Mouse (Mus musculus): ENCODE measurements around the gene Hmg20b. TPM values are rescaled to one million over a fixed set of nuclear protein-coding genes. Genes with fewer than 3 reads are reported as not detected.

Hmg20b gene
- polyA plus RNA-seq, 1 experiment = 66.4 TPM

- H3K27me3 ChIP-seq (replicated peaks; ENCODE audit: control insufficient read depth, insufficient read depth, low read length) = no peaks in the 10 kb centered on the region
- DNase-seq = peak; percentile 27
- TF ChIP-seq POLR2A (IDR thresholded peaks at IDR 0.05; ENCODE audit: low read depth, low read length) (no peak), CTCF (conservative IDR thresholded peaks at IDR 0.05; ENCODE audit: insufficient read depth, insufficient read length, low read depth, low read length) (no peak)
- WGBS = 71% methylated on average over 9 of the region's 9 CpGs
- no peak overlapping the region for H3K27ac ChIP-seq (ENCODE audit: insufficient read depth, low read depth, low read length)
- H3K36me3 ChIP-seq (ENCODE audit: control insufficient read depth, insufficient read depth, low read length) = no peaks in the 10 kb centered on the region
- peaks cover 19% of the 10 kb centered on the region for H3K4me1 ChIP-seq (ENCODE audit: control insufficient read depth, insufficient read depth, low read length)
- no peak overlapping the region for H3K4me3 ChIP-seq (ENCODE audit: insufficient read depth, low read depth, low read length)
These were observed 4.6 kb upstream of the Hmg20b start for GRCm38 (mm10) chr10:81354738-81355477.

GRCm38 (mm10) chr10:81351678-81352291, 1.5 kb upstream of the Hmg20b start:
- TF ChIP-seq CTCF (conservative IDR thresholded peaks at IDR 0.05; ENCODE audit: insufficient read depth, insufficient read length, low read depth, low read length) = no peak
- TF ChIP-seq POLR2A (IDR thresholded peaks at IDR 0.05; ENCODE audit: low read depth, low read length) = no peak
- Histone ChIP-seq H3K4me3 (ENCODE audit: insufficient read depth, low read depth, low read length) (no peak overlapping the region), H3K4me1 (ENCODE audit: control insufficient read depth, insufficient read depth, low read length) (peaks cover 17% of the 10 kb centered on the region), H3K27me3 (replicated peaks; ENCODE audit: control insufficient read depth, insufficient read depth, low read length) (no peaks in the 10 kb centered on the region), H3K36me3 (ENCODE audit: control insufficient read depth, insufficient read depth, low read length) (no peaks in the 10 kb centered on the region), H3K27ac (ENCODE audit: insufficient read depth, low read depth, low read length) (no peak overlapping the region)
- 36% methylated on average over 9 of the region's 9 CpGs for WGBS
- no peak for DNase-seq

GRCm38 (mm10) chr10:81349961-81350350, 324 bp downstream of the Hmg20b start:
- Histone ChIP-seq H3K4me3 (ENCODE audit: insufficient read depth, low read depth, low read length) (peak overlapping the region; percentile 95), H3K27me3 (replicated peaks; ENCODE audit: control insufficient read depth, insufficient read depth, low read length) (no peaks in the 10 kb centered on the region), H3K36me3 (ENCODE audit: control insufficient read depth, insufficient read depth, low read length) (no peaks in the 10 kb centered on the region), H3K4me1 (ENCODE audit: control insufficient read depth, insufficient read depth, low read length) (peaks cover 10% of the 10 kb centered on the region; the same call in 1 of the 2 replicates), H3K27ac (ENCODE audit: insufficient read depth, low read depth, low read length) (peak overlapping the region; percentile 62)
- under 1% methylated on average over 29 of the region's 29 CpGs for WGBS
- no peak for DNase-seq
- no peak for TF ChIP-seq CTCF (conservative IDR thresholded peaks at IDR 0.05; ENCODE audit: insufficient read depth, insufficient read length, low read depth, low read length)
- no peak for TF ChIP-seq POLR2A (IDR thresholded peaks at IDR 0.05; ENCODE audit: low read depth, low read length)

- TF ChIP-seq CTCF (conservative IDR thresholded peaks at IDR 0.05; ENCODE audit: insufficient read depth, insufficient read length, low read depth, low read length) (no peak), POLR2A (IDR thresholded peaks at IDR 0.05; ENCODE audit: low read depth, low read length) (no peak)
- 9% methylated on average over 12 of the region's 12 CpGs for WGBS
- Histone ChIP-seq H3K36me3 (ENCODE audit: control insufficient read depth, insufficient read depth, low read length) (no peaks in the 10 kb centered on the region), H3K4me3 (ENCODE audit: insufficient read depth, low read depth, low read length) (peak overlapping the region; percentile 95), H3K4me1 (ENCODE audit: control insufficient read depth, insufficient read depth, low read length) (peaks cover 10% of the 10 kb centered on the region; the same call in 1 of the 2 replicates), H3K27me3 (replicated peaks; ENCODE audit: control insufficient read depth, insufficient read depth, low read length) (no peaks in the 10 kb centered on the region), H3K27ac (ENCODE audit: insufficient read depth, low read depth, low read length) (no peak overlapping the region)
- DNase-seq = peak; percentile 82
These were observed 1.1 kb downstream of the Hmg20b start for GRCm38 (mm10) chr10:81349146-81349545.

GRCm38 (mm10) chr10:81346453-81347067, 3.7 kb downstream of the Hmg20b start:
- peak; percentile 87 for DNase-seq
- no peaks in the 10 kb centered on the region for H3K27me3 ChIP-seq (replicated peaks; ENCODE audit: control insufficient read depth, insufficient read depth, low read length)
- TF ChIP-seq POLR2A (IDR thresholded peaks at IDR 0.05; ENCODE audit: low read depth, low read length) (peak; percentile 39), CTCF (conservative IDR thresholded peaks at IDR 0.05; ENCODE audit: insufficient read depth, insufficient read length, low read depth, low read length) (no peak; the same call in 1 of the 2 replicates)
- WGBS = 22% methylated on average over 55 of the region's 55 CpGs
- H3K4me1 ChIP-seq (ENCODE audit: control insufficient read depth, insufficient read depth, low read length) = peaks cover 10% of the 10 kb centered on the region; the same call in 1 of the 2 replicates
- 0 out of 2 replicates have a peak overlapping the region, but pooled peaks have one; percentile 6 for H3K27ac ChIP-seq (ENCODE audit: insufficient read depth, low read depth, low read length)
- H3K36me3 ChIP-seq (ENCODE audit: control insufficient read depth, insufficient read depth, low read length) = no peaks in the 10 kb centered on the region
- peak overlapping the region; percentile 20; the same call in 1 of the 2 replicates for H3K4me3 ChIP-seq (ENCODE audit: insufficient read depth, low read depth, low read length)

- H3K27me3 ChIP-seq (replicated peaks; ENCODE audit: control insufficient read depth, insufficient read depth, low read length) = no peaks in the 10 kb centered on the region
- H3K36me3 ChIP-seq (ENCODE audit: control insufficient read depth, insufficient read depth, low read length) = no peaks in the 10 kb centered on the region
- DNase-seq = no peak
- TF ChIP-seq CTCF (conservative IDR thresholded peaks at IDR 0.05; ENCODE audit: insufficient read depth, insufficient read length, low read depth, low read length) (no peak), POLR2A (IDR thresholded peaks at IDR 0.05; ENCODE audit: low read depth, low read length) (no peak)
- peaks cover 10% of the 10 kb centered on the region; the same call in 1 of the 2 replicates for H3K4me1 ChIP-seq (ENCODE audit: control insufficient read depth, insufficient read depth, low read length)
- 69% methylated on average over 4 of the region's 4 CpGs for WGBS
- no peak overlapping the region for H3K27ac ChIP-seq (ENCODE audit: insufficient read depth, low read depth, low read length)
- H3K4me3 ChIP-seq (ENCODE audit: insufficient read depth, low read depth, low read length) = no peak overlapping the region
These were observed 5.1 kb downstream of the Hmg20b start for GRCm38 (mm10) chr10:81345162-81345534.

All from kidney, adult 2 months (tissue).